Mouse (Mus musculus): ENCODE measurements around the gene Platr17.
"Not testable (repeated sequence)": the region's sequence is repeated elsewhere in the genome, so short reads cannot be mapped to it uniquely, and the experiment has no call there.

GRCm38 (mm10) chr17:33888230-33888629, 16.7 kb upstream of the Platr17 start:
- not testable (repeated sequence) for TF ChIP-seq CTCF (IDR thresholded peaks at IDR 0.05; ENCODE audit: borderline replicate concordance, extremely low read depth, insufficient read depth, insufficient read length); POLR2A (IDR thresholded peaks at IDR 0.05; ENCODE audit: borderline replicate concordance, extremely low read depth, insufficient read depth, insufficient read length, poor library complexity, severe bottlenecking)
